Mouse (Mus musculus) liver, embryonic 13.5 days (tissue): ENCODE data around the gene Zfp423. TPM values are rescaled to one million over a fixed set of nuclear protein-coding genes. Genes with fewer than 3 reads are reported as not detected.

Source experiments
- ATAC-seq: fragments of 200-750 bp; cut with Nextera tagmentation; 2 replicates; pipeline ENCODE4 v1.8.0; 2017; ENCODE audit warnings: low read depth, mild to moderate bottlenecking, moderate number of reproducible peaks, moderate library complexity
- DNase-seq: peaks from one replicate; pipeline ENCODE4 v3.0.0; 2022
- H3K27ac ChIP-seq: fragments of 300-500 bp; sonication (generic); 2 replicates; pipeline ENCODE4 v1.5.1; 2015; ENCODE audit warnings: moderate library complexity, mild to moderate bottlenecking, inconsistent platforms
- H3K27me3 ChIP-seq: fragments of 300-500 bp; sonication (generic); 2 replicates; pipeline ENCODE4 v1.6.1; 2015; ENCODE audit warnings: mild to moderate bottlenecking, inconsistent platforms
- H3K36me3 ChIP-seq: fragments of 300-500 bp; sonication (generic); 2 replicates; pipeline ENCODE4 v1.6.1; 2015; ENCODE audit warnings: mild to moderate bottlenecking, inconsistent platforms
- H3K4me1 ChIP-seq: fragments of 300-500 bp; sonication (generic); replicated peaks from 2 replicates; pipeline ENCODE4 v1.6.1; 2015; ENCODE audit warnings: inconsistent platforms
- H3K4me2 ChIP-seq: fragments of 300-500 bp; sonication (generic); 2 replicates; pipeline ENCODE4 v1.6.1; 2015; ENCODE audit warnings: inconsistent platforms, mild to moderate bottlenecking, moderate library complexity
- H3K4me3 ChIP-seq: fragments of 300-500 bp; sonication (generic); replicated peaks from 2 replicates; pipeline ENCODE4 v1.5.1; 2015; ENCODE audit warnings: mild to moderate bottlenecking, inconsistent platforms
- H3K9ac ChIP-seq: fragments of 300-500 bp; sonication (generic); 2 replicates; pipeline ENCODE4 v1.6.1; 2015; ENCODE audit warnings: mild to moderate bottlenecking, inconsistent platforms
- H3K9me3 ChIP-seq: fragments of 300-500 bp; sonication (generic); replicated peaks from 2 replicates; pipeline ENCODE4 v1.6.1; 2016; ENCODE audit warnings: inconsistent platforms
- WGBS: fragments of 180-500 bp; shearing (Covaris S2); methylation state at CpG from one replicate; pipeline ENCODE4 v1.1.7; 2015; ENCODE audit not compliant: insufficient replicate concordance; 5-methylcytosine and 5-hydroxymethylcytosine counted together
- polyA plus RNA-seq: library from polyadenylated mRNA; unstranded; fragments of >200 nt; fragmentation: Nextera tagmentation; extraction: Ambion mirVana; gene quantifications from 2 replicates; pipeline ENCODE4 v1.2.1, GENCODE M21; 2015

Gene Zfp423
- polyA plus RNA-seq, 1 experiment from 2014 or later: 0.69 TPM

GRCm38 (mm10) chr8:87707176-87707575 lies 252.2 kb downstream of the Zfp423 start:
- ATAC-seq: no peak
- 79% methylated on average over 17 of the region's 17 CpGs for WGBS
- Histone ChIP-seq H3K4me2 (no peak overlapping the region), H3K27me3 (no peaks in the 10 kb centered on the region), H3K9me3 (no peaks in the 10 kb centered on the region), H3K4me1 (no peaks in the 10 kb centered on the region), H3K27ac (no peak overlapping the region), H3K4me3 (no peak overlapping the region), H3K36me3 (no peaks in the 10 kb centered on the region), H3K9ac (no peak overlapping the region)
- no peak for DNase-seq

- H3K4me3 ChIP-seq: no peak overlapping the region
- H3K36me3 ChIP-seq: no peaks in the 10 kb centered on the region
- ATAC-seq: no peak
- 74% methylated on average over 3 of the region's 3 CpGs for WGBS
- no peaks in the 10 kb centered on the region for H3K4me1 ChIP-seq
- no peak for DNase-seq
- H3K4me2 ChIP-seq: no peak overlapping the region
- no peaks in the 10 kb centered on the region for H3K27me3 ChIP-seq
- no peaks in the 10 kb centered on the region for H3K9me3 ChIP-seq
- H3K9ac ChIP-seq: no peak overlapping the region
- H3K27ac ChIP-seq: no peak overlapping the region
Observed at GRCm38 (mm10) chr8:87704756-87705155, 254.6 kb downstream of the Zfp423 start.

- Histone ChIP-seq H3K4me3 (no peak overlapping the region), H3K27me3 (no peaks in the 10 kb centered on the region), H3K9ac (no peak overlapping the region), H3K27ac (no peak overlapping the region), H3K9me3 (no peaks in the 10 kb centered on the region), H3K36me3 (no peaks in the 10 kb centered on the region), H3K4me1 (no peaks in the 10 kb centered on the region), H3K4me2 (no peak overlapping the region)
- DNase-seq (no peak), ATAC-seq (no peak)
- WGBS: 61% methylated on average over 10 of the region's 10 CpGs
Observed at GRCm38 (mm10) chr8:87702790-87703311, 256.5 kb downstream of the Zfp423 start.

- ATAC-seq (no peak), DNase-seq (no peak)
- Histone ChIP-seq H3K4me2 (no peak overlapping the region), H3K4me1 (no peaks in the 10 kb centered on the region), H3K27ac (no peak overlapping the region), H3K27me3 (no peaks in the 10 kb centered on the region), H3K9ac (no peak overlapping the region), H3K9me3 (no peaks in the 10 kb centered on the region), H3K36me3 (no peaks in the 10 kb centered on the region), H3K4me3 (no peak overlapping the region)
- 59% methylated on average over 8 of the region's 8 CpGs for WGBS
Observed at GRCm38 (mm10) chr8:87702051-87702521, 257.3 kb downstream of the Zfp423 start.

- Histone ChIP-seq H3K4me2 (no peak overlapping the region), H3K36me3 (no peaks in the 10 kb centered on the region), H3K27ac (no peak overlapping the region), H3K9me3 (no peaks in the 10 kb centered on the region), H3K4me3 (no peak overlapping the region), H3K4me1 (no peaks in the 10 kb centered on the region), H3K9ac (no peak overlapping the region), H3K27me3 (no peaks in the 10 kb centered on the region)
- 55% methylated on average over 4 of the region's 4 CpGs for whole genome bisulfite sequencing
- DNase-seq (no peak), ATAC-seq (no peak)
Observed at GRCm38 (mm10) chr8:87701583-87701982, 257.8 kb downstream of the Zfp423 start.

DNA sequence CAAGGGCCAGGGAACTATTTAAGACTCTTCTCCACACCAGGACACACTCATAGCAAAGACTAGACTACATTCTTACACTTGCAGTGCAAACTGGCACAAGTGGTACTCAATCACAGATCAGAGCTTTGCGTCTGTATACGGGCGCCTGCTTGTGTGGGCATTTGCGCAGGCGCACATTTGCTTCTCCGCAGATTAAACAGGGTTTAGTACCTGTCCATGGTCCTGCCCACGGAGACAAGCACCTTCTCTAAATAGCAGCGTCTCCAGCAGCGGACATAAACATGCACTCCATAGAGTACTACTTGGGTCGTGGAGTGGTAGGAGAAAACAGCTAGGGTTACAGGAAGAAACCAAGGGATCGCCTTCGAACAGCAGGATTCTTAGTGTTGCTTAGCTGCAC lies 259.1 kb downstream of the Zfp423 start:
- no peak for ATAC-seq
- Histone ChIP-seq H3K27ac (no peak overlapping the region), H3K27me3 (no peaks in the 10 kb centered on the region), H3K4me1 (no peaks in the 10 kb centered on the region), H3K9me3 (no peaks in the 10 kb centered on the region), H3K9ac (no peak overlapping the region), H3K4me2 (no peak overlapping the region), H3K36me3 (no peaks in the 10 kb centered on the region), H3K4me3 (no peak overlapping the region)
- WGBS: 44% methylated on average over 12 of the region's 12 CpGs
- no peak for DNase-seq

GRCm38 (mm10) chr8:87697127-87697526 lies 262.3 kb downstream of the Zfp423 start:
- Histone ChIP-seq H3K36me3 (no peaks in the 10 kb centered on the region), H3K4me3 (no peak overlapping the region), H3K27ac (no peak overlapping the region), H3K4me1 (peaks cover 9% of the 10 kb centered on the region; the same call in 1 of the 2 replicates), H3K9ac (no peak overlapping the region), H3K9me3 (no peaks in the 10 kb centered on the region), H3K27me3 (no peaks in the 10 kb centered on the region), H3K4me2 (no peak overlapping the region)
- ATAC-seq (no peak), DNase-seq (no peak)
- WGBS: 46% methylated on average over 9 of the region's 9 CpGs

DNA sequence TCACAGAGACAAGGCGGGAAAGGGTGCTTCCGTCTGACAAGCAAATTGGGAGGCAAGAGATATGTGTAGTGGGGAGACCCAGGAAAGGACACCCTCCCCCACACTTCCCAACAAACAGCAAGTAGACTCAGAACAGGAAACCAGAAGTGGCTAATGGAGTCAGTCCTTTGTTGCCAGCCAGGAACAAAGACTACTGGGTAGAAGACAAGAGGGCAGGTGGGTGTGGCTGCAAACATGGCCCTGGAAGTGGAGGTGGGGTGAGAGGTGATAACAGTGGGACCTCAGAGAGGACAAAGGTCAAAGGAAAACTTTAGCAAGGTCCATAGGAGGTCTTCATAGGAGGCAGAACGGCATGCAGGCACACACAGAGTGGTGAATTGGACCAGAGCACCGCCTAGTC lies 265.7 kb downstream of the Zfp423 start:
- H3K9me3 ChIP-seq: no peaks in the 10 kb centered on the region
- H3K27me3 ChIP-seq: no peaks in the 10 kb centered on the region
- no peak overlapping the region for H3K4me2 ChIP-seq
- DNase-seq (no peak), ATAC-seq (peak; percentile 34; the same call in 1 of the 2 replicates)
- H3K4me1 ChIP-seq: peaks cover 13% of the 10 kb centered on the region; the same call in 1 of the 2 replicates
- H3K4me3 ChIP-seq: no peak overlapping the region
- WGBS: 39% methylated on average over 4 of the region's 4 CpGs
- no peak overlapping the region; the same call in 1 of the 2 replicates for H3K27ac ChIP-seq
- no peaks in the 10 kb centered on the region for H3K36me3 ChIP-seq
- H3K9ac ChIP-seq: no peak overlapping the region

- H3K9me3 ChIP-seq: no peaks in the 10 kb centered on the region
- H3K4me3 ChIP-seq: no peak overlapping the region
- no peaks in the 10 kb centered on the region for H3K36me3 ChIP-seq
- 51% methylated on average over 28 of the region's 28 CpGs for WGBS
- no peak overlapping the region for H3K27ac ChIP-seq
- H3K4me1 ChIP-seq: peaks cover 13% of the 10 kb centered on the region; the same call in 1 of the 2 replicates
- DNase-seq: no peak
- no peak for ATAC-seq
- no peak overlapping the region for H3K9ac ChIP-seq
- no peaks in the 10 kb centered on the region for H3K27me3 ChIP-seq
- no peak overlapping the region for H3K4me2 ChIP-seq
Observed at GRCm38 (mm10) chr8:87690100-87691095, 269.0 kb downstream of the Zfp423 start.

GRCm38 (mm10) chr8:87689192-87689591 lies 270.2 kb downstream of the Zfp423 start:
- Histone ChIP-seq H3K4me3 (no peak overlapping the region), H3K4me1 (peaks cover 12% of the 10 kb centered on the region; the same call in 1 of the 2 replicates), H3K4me2 (no peak overlapping the region), H3K27me3 (no peaks in the 10 kb centered on the region), H3K9ac (no peak overlapping the region), H3K27ac (no peak overlapping the region), H3K36me3 (no peaks in the 10 kb centered on the region), H3K9me3 (no peaks in the 10 kb centered on the region)
- WGBS: 63% methylated on average over 6 of the region's 6 CpGs
- DNase-seq: no peak
- no peak for ATAC-seq

DNA sequence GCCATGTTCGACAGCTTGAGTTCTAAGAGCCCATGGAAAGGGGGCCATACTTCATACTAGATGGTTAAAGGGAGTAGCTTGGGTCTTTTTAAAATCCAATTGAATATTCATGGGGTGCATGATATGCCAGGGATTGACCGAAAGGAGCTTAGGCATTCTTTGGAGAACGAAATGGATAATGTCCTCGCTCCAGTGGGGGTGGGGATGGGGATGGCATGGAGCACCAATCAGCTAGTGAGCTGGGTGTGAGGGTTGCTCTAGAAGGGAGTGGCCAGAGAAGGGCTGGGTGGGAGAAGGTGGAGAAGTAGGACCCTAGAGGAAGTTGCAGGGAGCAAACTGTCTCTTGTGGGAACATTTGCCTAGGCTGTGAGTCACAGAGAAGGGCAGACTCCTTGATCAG lies 271.0 kb downstream of the Zfp423 start:
- no peaks in the 10 kb centered on the region for H3K27me3 ChIP-seq
- H3K9ac ChIP-seq: no peak overlapping the region
- no peak overlapping the region for H3K27ac ChIP-seq
- no peaks in the 10 kb centered on the region for H3K36me3 ChIP-seq
- H3K4me2 ChIP-seq: no peak overlapping the region
- H3K4me1 ChIP-seq: peaks cover 3% of the 10 kb centered on the region; the same call in 1 of the 2 replicates
- DNase-seq (no peak), ATAC-seq (no peak)
- no peak overlapping the region for H3K4me3 ChIP-seq
- WGBS: 52% methylated on average over 4 of the region's 4 CpGs
- H3K9me3 ChIP-seq: no peaks in the 10 kb centered on the region
